Mouse (Mus musculus) intestine, embryonic 16.5 days (tissue): ENCODE measurements around the gene Shroom4. TPM values are rescaled to one million over a fixed set of nuclear protein-coding genes. Genes with fewer than 3 reads are reported as not detected.

Experiments
- ATAC-seq: fragments of 200-750 bp; cut with Nextera tagmentation; 2 replicates; pipeline ENCODE4 v1.8.0; 2017; ENCODE audit warnings: moderate TSS enrichment, moderate library complexity
- H3K27ac ChIP-seq: fragments of 300-500 bp; sonication (generic); 2 replicates; pipeline ENCODE4 v1.5.1; 2014; ENCODE audit warnings: mild to moderate bottlenecking, low read length
- H3K27me3 ChIP-seq: fragments of 300-500 bp; sonication (generic); replicated peaks from 2 replicates; pipeline ENCODE4 v1.6.1; 2014; ENCODE audit warnings: low read length, control low read depth, mixed read lengths; ENCODE audit not compliant: control insufficient read depth, insufficient read depth
- H3K36me3 ChIP-seq: fragments of 300-500 bp; sonication (generic); 2 replicates; pipeline ENCODE4 v1.6.1; 2014; ENCODE audit warnings: low read length, control low read depth; ENCODE audit not compliant: control insufficient read depth, insufficient read depth
- H3K4me1 ChIP-seq: fragments of 300-500 bp; sonication (generic); 2 replicates; pipeline ENCODE4 v1.6.1; 2014; ENCODE audit warnings: low read length, control low read depth, mixed read lengths; ENCODE audit not compliant: control insufficient read depth, insufficient read depth
- H3K4me2 ChIP-seq: fragments of 300-500 bp; sonication (generic); 2 replicates; pipeline ENCODE4 v1.6.1; 2014; ENCODE audit warnings: low read depth, low read length, control low read depth
- H3K4me3 ChIP-seq: fragments of 300-500 bp; sonication (generic); 2 replicates; pipeline ENCODE4 v1.5.1; 2014; ENCODE audit warnings: mild to moderate bottlenecking, low read length
- H3K9ac ChIP-seq: fragments of 300-500 bp; sonication (generic); 2 replicates; pipeline ENCODE4 v1.6.1; 2014; ENCODE audit warnings: low read depth, low read length
- H3K9me3 ChIP-seq: fragments of 300-500 bp; sonication (generic); 2 replicates; pipeline ENCODE4 v1.6.1; 2016; ENCODE audit warnings: low read length, control low read depth; ENCODE audit not compliant: control insufficient read depth
- WGBS: fragments of 180-500 bp; shearing (Covaris S2); extraction: QIAGEN DNeasy Blood & Tissue Kit; methylation state at CpG from one replicate; pipeline ENCODE4 v1.1.7; 2014; 5-methylcytosine and 5-hydroxymethylcytosine counted together
- polyA plus RNA-seq: library from polyadenylated mRNA; unstranded; fragments of >200 nt; fragmentation: Nextera tagmentation; extraction: Ambion mirVana; gene quantifications from 2 replicates; pipeline ENCODE4 v1.2.1, GENCODE M21; 2015

Gene Shroom4
- polyA plus RNA-seq, 1 experiment from 2014 or later, result 1.3 TPM

GRCm38 (mm10) chrX:6658820-6659324, 259.2 kb downstream of the Shroom4 start:
- Histone ChIP-seq H3K9ac (no peak overlapping the region), H3K27ac (no peak overlapping the region), H3K4me2 (no peak overlapping the region), H3K36me3 (no peaks in the 10 kb centered on the region), H3K4me1 (no peaks in the 10 kb centered on the region), H3K9me3 (no peaks in the 10 kb centered on the region), H3K4me3 (no peak overlapping the region), H3K27me3 (no peaks in the 10 kb centered on the region)
- no peak for ATAC-seq
- 96% methylated on average over 1 of the region's 1 CpGs for WGBS

Other genes with a start within 250 kb of the Shroom4 start
- 2.7 and 2.8 TPM in 2 replicates for gene Nudt10, start 226.8 kb upstream of the Shroom4 start, polyA plus RNA-seq
- gene Bmp15, start 79.1 kb upstream of the Shroom4 start, polyA plus RNA-seq, result 0.05 TPM in 1 of 2 replicates, not detected in the other